Mouse (Mus musculus): ENCODE results near the gene Abcc12.

- no peak for TF ChIP-seq GATA1 (IDR thresholded peaks at IDR 0.05; ENCODE audit: borderline replicate concordance, low read length)
- no peak for TF ChIP-seq FLI1 (IDR thresholded peaks at IDR 0.05; ENCODE audit: low read length)
These were observed at the start of gene Abcc12 for GRCm38 (mm10) chr8:86580458-86580857.

Data from megakaryocyte, embryonic 14.5 days (primary cell).